Mouse (Mus musculus): ENCODE measurements around the gene Pcyt1a. TPM values are rescaled to one million over a fixed set of nuclear protein-coding genes. Genes with fewer than 3 reads are reported as not detected.
A peak's percentile ranks its signal among the peaks of the same experiment; 100 is the strongest.

The Pcyt1a gene
- total and polyA plus RNA-seq, 3 experiments = 36.9 to 53.7 TPM; not detected in 1

GRCm38 (mm10) chr16:32519656-32520371 lies 89.1 kb downstream of the Pcyt1a start:
- TF ChIP-seq MAZ (IDR thresholded peaks at IDR 0.05; ENCODE audit: low read depth, low read length) (no peak; the same call in 1 of the 2 replicates), RCOR1 (IDR thresholded peaks at IDR 0.05; ENCODE audit: low read depth, low read length) (no peak), MEF2A (IDR thresholded peaks at IDR 0.05; ENCODE audit: extremely low read depth, insufficient replicate concordance, low read depth, low read length, poor library complexity, severe bottlenecking) (no peak), CHD1 (IDR thresholded peaks at IDR 0.05; ENCODE audit: low read depth, low read length) (no peak), ETS1 (IDR thresholded peaks at IDR 0.05; ENCODE audit: low read depth, low read length) (no peak), USF1 (IDR thresholded peaks at IDR 0.05; ENCODE audit: low read depth, low read length) (no peak), SIN3A (IDR thresholded peaks at IDR 0.05; ENCODE audit: low read length) (no peak), ZKSCAN1 (IDR thresholded peaks at IDR 0.05; ENCODE audit: low read depth, low read length) (no peak), MYB (IDR thresholded peaks at IDR 0.05; ENCODE audit: low read depth, low read length) (no peak), MXI1 (IDR thresholded peaks at IDR 0.05; ENCODE audit: low read depth, low read length) (no peak), ELF1 (IDR thresholded peaks at IDR 0.05; ENCODE audit: low read depth, low read length) (no peak), HCFC1 (IDR thresholded peaks at IDR 0.05; ENCODE audit: low read depth, low read length) (no peak)
- peaks cover 15 to 24% of the 10 kb centered on the region in 2 experiments for H3K4me1 ChIP-seq (ENCODE audit: control insufficient read depth in 1 of 2, insufficient read depth in 2 of 2, low read length in 2 of 2)

GRCm38 (mm10) chr16:32520372-32520748 lies 89.6 kb downstream of the Pcyt1a start:
- peak overlapping the region; percentile 37 to 52 for H3K4me3 ChIP-seq (ENCODE audit: control insufficient read depth in 1 of 2, insufficient read depth in 1 of 2, low read depth in 2 of 2, low read length in 2 of 2)
- H3K9ac ChIP-seq (ENCODE audit: control insufficient read depth, low read depth, low read length, poor library complexity, severe bottlenecking) = peak overlapping the region; percentile 41
- H3K4me1 ChIP-seq (ENCODE audit: control insufficient read depth in 1 of 2, insufficient read depth in 2 of 2, low read length in 2 of 2) = peaks cover 15 to 24% of the 10 kb centered on the region in 2 experiments
- H3K79me2 ChIP-seq (ENCODE audit: control insufficient read depth, insufficient read depth, low read length, poor library complexity) = no peaks in the 10 kb centered on the region
- H3K27me3 ChIP-seq (ENCODE audit: control insufficient read depth in 1 of 2, insufficient read depth in 2 of 2, low read length in 2 of 2) = no peaks in the 10 kb centered on the region
- peak overlapping the region; percentile 29 for H3K27ac ChIP-seq (ENCODE audit: control insufficient read depth, low read depth, low read length)
- peak; percentile 78 for DNase-seq (ENCODE audit: low read depth, low spot score)
- H3K36me3 ChIP-seq (ENCODE audit: control insufficient read depth in 1 of 2, insufficient read depth in 2 of 2, low read length in 2 of 2) = peaks cover 0 to 12% of the 10 kb centered on the region in 2 experiments; a peak in 2 of 4 replicates
- no peaks in the 10 kb centered on the region for H3K9me3 ChIP-seq (replicated peaks; ENCODE audit: insufficient read depth, low read length)
- TF ChIP-seq ETS1 (IDR thresholded peaks at IDR 0.05; ENCODE audit: low read depth, low read length) = peak; percentile 83
- TF ChIP-seq ZMIZ1 (IDR thresholded peaks at IDR 0.05; ENCODE audit: low read depth, low read length) = no peak
- TF ChIP-seq GATA1 (IDR thresholded peaks at IDR 0.05; ENCODE audit: low read depth, low read length) = peak; percentile 36; the same call in 1 of the 2 replicates
- TF ChIP-seq ELF1 (IDR thresholded peaks at IDR 0.05; ENCODE audit: low read depth, low read length) = 0 out of 2 replicates have a peak, but pooled peaks have one; percentile 30
- TF ChIP-seq UBTF (IDR thresholded peaks at IDR 0.05; ENCODE audit: borderline replicate concordance, insufficient read depth, low read depth, low read length) = no peak
- no peak for TF ChIP-seq NELFE (IDR thresholded peaks at IDR 0.05; ENCODE audit: low read depth, low read length)
- TF ChIP-seq HCFC1 (IDR thresholded peaks at IDR 0.05; ENCODE audit: low read depth, low read length) = no peak
- TF ChIP-seq MAFK (IDR thresholded peaks at IDR 0.05; ENCODE audit: borderline replicate concordance, low read depth, low read length) = peak; percentile 32; the same call in 1 of the 2 replicates
- no peak for TF ChIP-seq MEF2A (IDR thresholded peaks at IDR 0.05; ENCODE audit: extremely low read depth, insufficient replicate concordance, low read depth, low read length, poor library complexity, severe bottlenecking)
- peak; percentile 69; the same call in 1 of the 2 replicates for TF ChIP-seq BHLHE40 (IDR thresholded peaks at IDR 0.05; ENCODE audit: borderline replicate concordance, low read depth, low read length)
- TF ChIP-seq MYC (IDR thresholded peaks at IDR 0.05; ENCODE audit: low read depth, low read length) = no peak
- no peak for TF ChIP-seq USF1 (IDR thresholded peaks at IDR 0.05; ENCODE audit: low read depth, low read length)
- peak; percentile 71 for TF ChIP-seq SIN3A (IDR thresholded peaks at IDR 0.05; ENCODE audit: low read length)
- no peak for TF ChIP-seq POLR2A (IDR thresholded peaks at IDR 0.05; ENCODE audit: control insufficient read depth in 1 of 2, insufficient read depth in 1 of 2, low read depth in 1 of 2, low read length in 2 of 2, poor library complexity in 1 of 2)
- TF ChIP-seq NRF1 (IDR thresholded peaks at IDR 0.05; ENCODE audit: insufficient read depth, low read depth, low read length, poor library complexity, severe bottlenecking) = 0 out of 2 replicates have a peak, but pooled peaks have one; percentile 20
- TF ChIP-seq CTCF (IDR thresholded peaks at IDR 0.05 in 2 of 3, conservative IDR thresholded peaks at IDR 0.05 in 1 of 3; ENCODE audit: control insufficient read depth in 1 of 3, insufficient read depth in 1 of 3, low read depth in 2 of 3, low read length in 3 of 3, poor library complexity in 1 of 3, severe bottlenecking in 1 of 3) = no peak
- peak; percentile 91 for TF ChIP-seq RCOR1 (IDR thresholded peaks at IDR 0.05; ENCODE audit: low read depth, low read length)
- peak; percentile 91 for TF ChIP-seq TCF12 (IDR thresholded peaks at IDR 0.05; ENCODE audit: low read depth, low read length)
- no peak for TF ChIP-seq POLR2AphosphoS5 (IDR thresholded peaks at IDR 0.05; ENCODE audit: borderline replicate concordance, low read depth, low read length)
- no peak for TF ChIP-seq ZC3H11A (IDR thresholded peaks at IDR 0.05; ENCODE audit: low read depth, low read length)
- TF ChIP-seq POLR2AphosphoS2 (IDR thresholded peaks at IDR 0.05; ENCODE audit: low read length) = no peak
- no peak for TF ChIP-seq RAD21 (IDR thresholded peaks at IDR 0.05; ENCODE audit: low read depth, low read length)
- no peak for TF ChIP-seq KAT2A (conservative IDR thresholded peaks at IDR 0.05; ENCODE audit: low read depth, low read length)

More at GRCm38 (mm10) chr16:32519656-32520371, 89.1 kb downstream of the Pcyt1a start:
- Histone ChIP-seq H3K9me3 (replicated peaks; ENCODE audit: insufficient read depth, low read length) (no peaks in the 10 kb centered on the region), H3K36me3 (ENCODE audit: control insufficient read depth in 1 of 2, insufficient read depth in 2 of 2, low read length in 2 of 2) (peaks cover 0 to 12% of the 10 kb centered on the region in 2 experiments; a peak in 2 of 4 replicates), H3K9ac (ENCODE audit: control insufficient read depth, low read depth, low read length, poor library complexity, severe bottlenecking) (peak overlapping the region; percentile 41), H3K4me3 (ENCODE audit: control insufficient read depth in 1 of 2, insufficient read depth in 1 of 2, low read depth in 2 of 2, low read length in 2 of 2) (peak overlapping the region; percentile 37 to 52), H3K79me2 (ENCODE audit: control insufficient read depth, insufficient read depth, low read length, poor library complexity) (no peaks in the 10 kb centered on the region), H3K27ac (ENCODE audit: control insufficient read depth, low read depth, low read length) (peak overlapping the region; percentile 29), H3K27me3 (ENCODE audit: control insufficient read depth in 1 of 2, insufficient read depth in 2 of 2, low read length in 2 of 2) (no peaks in the 10 kb centered on the region)
- DNase-seq (ENCODE audit: low read depth, low spot score) = peak; percentile 56

Measured in MEL (cell line).